Mouse (Mus musculus) liver, postnatal 0 days (tissue): ENCODE results near the gene Kdm2a.

Experiments
- CTCF ChIP-seq: sonication (generic); IDR thresholded peaks from 2 replicates; pipeline ENCODE4 v1.5.1; 2016; ENCODE audit warnings: antibody characterized with exemption, low read depth
- EP300 ChIP-seq: IDR thresholded peaks from 2 replicates; pipeline ENCODE4 v1.6.1; 2016; ENCODE audit warnings: antibody characterized with exemption, low read depth, mild to moderate bottlenecking

DNA sequence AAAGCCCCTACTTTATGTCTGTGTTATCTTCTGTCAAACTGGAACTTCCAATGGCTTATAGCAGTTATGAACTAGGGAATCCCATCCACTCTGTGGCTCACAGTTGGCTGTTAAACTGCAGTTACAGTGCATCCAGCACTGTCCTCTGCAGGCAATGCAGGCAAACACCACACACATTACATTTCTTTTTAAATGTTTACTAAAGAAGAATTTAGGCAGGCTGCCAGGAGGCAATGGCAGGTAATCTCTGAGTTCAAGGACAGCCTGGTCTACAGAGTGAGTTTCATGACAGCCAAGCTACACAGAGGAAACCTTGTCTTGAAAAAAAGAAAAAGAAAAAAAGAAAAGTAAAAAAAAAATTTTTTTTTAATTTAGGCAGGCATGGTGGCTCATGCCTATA lies 14.8 kb downstream of the Kdm2a start:
- TF ChIP-seq CTCF = peak; percentile 9; the same call in 1 of the 2 replicates
- TF ChIP-seq EP300 = no peak
